Mouse (Mus musculus): ENCODE data around the gene Rasa2. TPM values are rescaled to one million over a fixed set of nuclear protein-coding genes. Genes with fewer than 3 reads are reported as not detected.

The Rasa2 gene
- total RNA-seq, 1 experiment from 2014 or later = 15.5 TPM

DNA sequence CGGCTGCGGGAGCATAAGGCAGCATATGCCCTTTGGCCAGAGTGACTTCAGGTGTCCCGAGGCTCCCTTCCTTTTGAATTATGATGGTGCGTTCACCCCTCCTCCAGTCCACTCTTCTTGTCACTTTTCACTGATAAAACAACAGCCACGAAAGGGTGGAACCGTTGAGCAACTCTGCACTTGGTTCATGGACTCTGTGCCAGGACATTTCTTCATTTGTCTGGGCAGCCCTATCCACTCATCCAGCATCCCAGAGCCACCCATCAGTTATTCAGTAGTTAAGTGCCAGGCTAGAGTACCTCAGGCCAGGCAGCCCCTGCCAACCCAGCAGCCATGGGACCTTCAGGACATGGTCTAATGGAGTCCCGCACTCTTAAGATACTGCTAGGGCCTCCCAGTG is 7.1 kb upstream of the Rasa2 start:
- no peak for DNase-seq

DNA sequence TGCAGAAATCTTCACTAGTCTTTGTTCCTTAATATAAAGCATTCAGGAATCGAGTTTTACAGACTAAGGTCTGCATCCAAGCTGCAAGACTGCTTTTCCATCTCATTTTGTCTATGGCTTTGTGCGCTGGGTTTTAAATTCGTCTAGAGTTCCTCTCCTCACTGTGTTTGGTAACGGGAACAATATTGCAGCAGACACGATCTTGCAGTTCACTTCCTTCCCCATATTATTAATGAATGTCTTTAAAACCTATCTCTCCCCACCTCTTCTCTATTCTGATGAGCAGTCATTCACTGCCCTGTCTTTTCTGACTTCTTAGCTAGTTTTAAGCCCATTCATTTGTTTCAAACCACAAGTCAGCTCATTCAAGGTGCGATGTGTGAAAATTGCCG is 5.7 kb upstream of the Rasa2 start:
- no peak for DNase-seq

DNA sequence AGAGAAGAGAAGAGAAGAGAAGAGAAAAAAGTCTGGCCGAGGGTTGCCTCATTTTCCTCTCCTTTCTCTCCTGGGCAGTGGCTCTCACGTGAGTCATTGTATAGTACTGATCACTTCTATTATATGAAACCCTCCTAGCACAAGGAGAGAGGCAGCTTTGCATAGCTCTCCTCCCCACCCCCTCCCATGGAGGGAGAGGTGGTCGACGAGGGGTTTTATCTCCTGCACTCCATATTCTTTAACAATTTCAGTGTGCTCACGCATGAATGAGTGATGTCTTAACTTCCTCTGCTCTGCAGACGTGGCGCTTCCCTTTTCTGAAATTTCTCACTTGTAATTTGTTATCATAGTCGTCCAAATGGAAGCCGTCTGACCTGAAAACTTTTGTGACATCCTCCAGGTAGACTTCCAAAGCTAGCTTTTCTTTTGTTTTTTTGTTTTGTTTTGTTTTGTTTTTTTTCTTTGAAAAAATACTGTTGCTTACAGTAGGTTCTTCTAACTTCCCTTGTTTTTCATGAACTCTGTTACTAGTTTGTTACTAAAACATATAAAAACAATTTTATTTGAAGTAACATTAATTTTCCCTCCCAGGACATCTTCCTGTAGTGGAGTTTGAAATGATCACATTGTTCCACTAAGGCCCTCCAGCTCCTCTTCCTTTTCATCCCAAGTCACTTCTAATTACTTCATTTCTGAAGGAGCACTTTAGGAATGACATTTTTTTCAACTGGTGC is 5.2 kb upstream of the Rasa2 start:
- no peak for DNase-seq

DNA sequence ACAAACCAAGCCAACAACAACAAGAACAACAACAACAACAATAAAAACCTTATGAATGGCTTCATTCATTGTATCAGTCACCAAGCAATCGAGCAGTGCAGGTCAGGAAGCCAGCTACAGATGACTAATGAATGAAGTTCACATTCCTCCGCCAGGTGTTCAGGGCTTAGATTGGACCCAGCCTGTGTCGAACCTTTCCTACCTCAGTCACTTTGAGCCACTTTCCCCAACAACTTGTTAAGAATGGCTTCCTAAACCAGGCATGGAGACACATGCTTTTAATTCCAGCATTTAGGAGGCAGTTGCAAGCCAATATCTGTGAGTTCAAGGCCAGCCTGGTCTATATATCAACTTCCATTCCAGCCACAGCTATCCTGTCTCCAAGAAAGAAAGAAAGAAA is 4.5 kb upstream of the Rasa2 start:
- no peak for DNase-seq

DNA sequence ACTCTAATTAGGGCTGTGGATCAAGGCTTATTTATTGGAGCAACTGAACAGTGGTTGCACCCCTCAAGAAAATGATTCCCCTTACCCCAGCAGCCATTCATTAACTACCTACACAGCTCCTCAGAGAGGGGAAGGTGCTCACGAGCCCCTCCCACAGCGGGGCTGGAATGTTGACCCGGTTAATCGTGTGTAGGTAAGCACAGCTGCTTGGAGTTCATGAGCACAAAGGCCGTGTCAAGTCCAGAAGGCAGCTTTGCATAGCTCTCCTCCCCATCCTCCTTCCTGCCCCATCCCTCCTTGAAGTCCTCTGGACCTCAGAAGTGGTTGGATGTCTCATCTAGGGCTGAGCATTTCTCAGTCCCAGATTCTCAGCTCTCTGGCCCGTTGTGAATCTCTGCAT is 3.8 kb upstream of the Rasa2 start:
- DNase-seq = no peak

DNA sequence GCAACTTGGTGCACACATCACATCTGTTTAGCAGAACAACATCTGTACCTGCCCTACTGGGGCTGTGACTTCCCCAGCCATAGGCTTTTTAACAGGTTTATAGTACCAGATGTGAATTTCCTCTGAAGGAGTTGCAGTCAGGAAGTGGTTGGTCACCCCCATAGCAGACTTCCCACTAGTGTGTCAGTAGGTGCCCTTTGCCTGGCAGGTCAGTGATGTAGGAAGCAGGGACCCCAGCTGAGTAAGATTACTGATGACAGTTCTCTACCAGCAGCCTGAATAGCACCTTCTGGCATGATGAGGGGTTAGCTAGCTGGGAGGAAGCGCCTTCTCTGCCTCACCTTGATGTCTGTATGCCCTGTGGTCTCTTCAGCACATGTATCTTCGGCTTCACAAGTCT is 2.4 kb upstream of the Rasa2 start:
- no peak for DNase-seq

DNA sequence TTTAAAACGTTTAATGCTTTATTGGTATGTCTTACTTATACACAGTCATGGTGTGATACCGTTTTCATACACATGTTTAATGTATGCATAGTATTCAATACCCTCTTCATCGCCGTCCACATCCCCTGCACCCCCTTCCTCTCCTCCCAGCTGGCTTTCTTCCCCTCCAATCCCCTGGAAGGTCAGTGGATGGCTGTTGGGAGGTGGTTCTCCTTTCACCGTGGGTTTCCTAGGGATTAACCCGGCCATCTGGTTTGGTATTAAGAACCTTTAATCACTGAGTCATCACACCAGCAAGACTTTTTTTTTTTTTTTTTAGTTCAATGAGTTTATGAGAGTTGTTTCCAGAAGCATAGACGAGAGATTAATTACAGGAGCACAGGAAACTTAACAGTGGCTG is 1.3 kb upstream of the Rasa2 start:
- DNase-seq = no peak

DNA sequence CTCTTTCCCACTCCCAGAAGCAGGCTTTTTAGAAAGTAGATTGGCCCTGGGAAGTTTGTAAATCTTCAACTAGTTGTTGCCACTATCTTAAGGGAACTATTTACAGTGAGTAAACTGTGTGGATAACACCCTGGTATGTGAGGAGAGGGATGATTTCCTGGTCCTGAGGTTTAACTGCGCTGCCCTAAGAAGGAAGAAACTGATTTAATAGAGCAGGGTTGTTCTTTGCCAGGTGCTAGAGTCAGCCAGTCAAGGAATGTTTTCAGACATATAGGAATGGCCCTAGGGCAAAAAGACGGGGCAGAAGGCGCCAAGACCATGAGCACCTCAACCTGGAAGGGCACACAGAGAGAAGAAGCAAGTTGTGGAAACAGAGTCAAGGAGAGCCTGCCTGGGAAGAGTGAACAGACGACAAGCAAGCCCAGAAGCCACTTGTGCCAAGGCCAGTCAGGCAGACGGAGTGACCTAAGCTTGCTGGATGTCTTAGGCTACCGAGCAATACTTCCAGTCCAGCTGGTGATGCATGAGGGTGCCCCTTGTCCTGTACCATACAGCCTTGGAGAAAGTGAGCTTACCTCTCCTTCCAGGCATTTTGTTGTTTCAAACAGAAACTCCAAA is 765 bp upstream of the Rasa2 start:
- DNase-seq = no peak

DNA sequence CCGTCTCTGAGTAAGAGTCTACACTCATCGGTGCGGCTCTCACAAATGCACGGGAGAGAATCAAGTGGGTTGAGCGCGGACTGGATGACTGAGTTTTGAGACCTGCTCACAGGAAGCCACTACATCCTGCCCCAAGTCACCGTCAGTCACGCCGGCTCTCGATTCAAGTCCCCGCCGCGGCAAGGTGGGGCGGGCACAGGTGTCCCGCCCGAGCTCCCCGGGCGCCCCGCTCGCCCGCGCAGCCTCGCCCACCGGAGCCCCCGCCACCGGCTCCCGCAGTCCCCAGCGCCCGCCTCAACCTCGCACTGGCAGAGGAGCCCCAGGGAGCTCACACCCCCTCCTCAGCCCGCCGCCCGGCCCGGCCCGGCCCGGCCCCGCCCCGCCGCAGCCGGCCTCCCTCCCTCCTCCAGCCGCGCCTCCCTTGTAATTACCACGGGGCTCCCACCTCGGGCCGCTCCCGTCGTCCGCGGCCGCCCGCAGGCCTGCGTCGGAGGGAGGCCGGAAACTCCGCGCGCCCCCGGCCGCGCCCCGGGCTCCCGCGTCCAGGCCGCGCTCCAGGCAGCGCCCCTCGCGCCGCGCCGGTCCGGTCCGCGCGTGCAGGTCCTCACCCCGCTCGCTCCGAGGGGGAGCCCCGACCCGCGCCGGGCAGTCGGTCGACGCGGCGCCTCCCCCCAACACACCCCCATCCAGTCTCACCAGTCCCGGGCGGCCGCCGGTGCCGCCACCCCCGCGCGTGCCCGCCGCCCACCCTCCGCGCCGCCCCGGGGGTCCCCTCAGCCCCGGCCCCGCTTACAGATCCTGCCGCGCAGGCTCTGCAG is 637 bp downstream of the Rasa2 start:
- DNase-seq = peak; percentile 70

DNA sequence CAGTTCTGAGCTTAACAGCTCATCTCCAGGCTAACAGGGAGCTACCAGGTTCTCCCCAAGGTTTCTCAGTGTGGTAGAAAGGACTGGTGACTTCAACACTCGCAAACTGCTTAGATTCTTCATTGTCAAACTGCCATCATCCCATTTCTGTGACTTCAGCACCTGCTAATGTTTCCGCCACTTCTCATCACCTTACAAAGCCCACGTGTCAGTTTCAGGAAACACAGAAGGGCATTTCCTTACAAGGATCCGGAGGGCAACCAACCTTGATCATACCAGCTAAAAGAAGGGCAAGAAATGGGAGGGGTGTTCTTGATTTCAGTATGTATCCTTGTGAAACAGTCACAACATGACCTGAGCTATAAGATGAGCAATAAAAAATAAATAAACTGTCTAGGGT is 2.3 kb downstream of the Rasa2 start:
- no peak for DNase-seq

DNA sequence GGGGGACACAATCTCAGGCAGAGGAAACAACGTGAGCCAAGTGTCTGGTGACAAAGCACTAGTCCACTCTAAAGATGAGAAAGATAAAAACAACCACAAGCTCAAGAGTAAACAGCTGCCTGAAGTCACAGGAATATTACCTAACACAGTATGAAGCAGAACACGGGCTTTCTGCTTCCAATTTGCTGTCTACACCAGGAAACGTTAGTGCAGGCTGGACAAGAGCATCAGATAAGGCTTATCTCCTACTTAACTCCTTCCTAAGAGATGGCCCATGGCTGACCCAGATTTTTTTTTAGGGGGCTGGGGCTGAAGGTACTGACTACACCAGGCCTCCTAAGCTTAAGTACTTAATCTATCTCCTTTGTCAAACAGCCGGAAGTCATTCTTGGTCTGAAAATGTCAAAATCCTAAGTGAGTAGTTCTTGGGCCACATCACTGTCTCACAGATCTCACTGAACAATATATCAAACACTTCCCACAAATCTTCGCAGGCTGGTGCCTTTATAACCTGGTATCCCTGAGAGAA is 3.8 kb downstream of the Rasa2 start:
- DNase-seq = no peak

DNA sequence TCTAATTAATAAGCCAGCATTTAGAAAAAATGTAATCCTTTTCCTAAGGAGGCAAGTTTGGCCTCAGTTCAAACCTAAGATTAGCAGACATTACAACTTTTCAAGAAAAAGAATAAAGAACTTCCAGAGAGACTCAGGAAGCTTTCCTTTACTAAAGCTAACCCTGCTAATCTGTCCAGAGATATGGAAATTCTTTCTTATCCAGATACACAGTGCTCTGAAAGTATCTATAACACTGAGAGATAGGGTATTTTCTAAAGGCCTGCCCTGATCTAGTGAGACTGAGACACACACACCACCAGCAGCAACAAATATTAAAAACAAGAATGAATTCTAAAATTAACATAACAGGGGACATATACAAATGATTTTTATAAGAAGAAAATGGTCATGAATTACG is 4.4 kb downstream of the Rasa2 start:
- DNase-seq = no peak

DNA sequence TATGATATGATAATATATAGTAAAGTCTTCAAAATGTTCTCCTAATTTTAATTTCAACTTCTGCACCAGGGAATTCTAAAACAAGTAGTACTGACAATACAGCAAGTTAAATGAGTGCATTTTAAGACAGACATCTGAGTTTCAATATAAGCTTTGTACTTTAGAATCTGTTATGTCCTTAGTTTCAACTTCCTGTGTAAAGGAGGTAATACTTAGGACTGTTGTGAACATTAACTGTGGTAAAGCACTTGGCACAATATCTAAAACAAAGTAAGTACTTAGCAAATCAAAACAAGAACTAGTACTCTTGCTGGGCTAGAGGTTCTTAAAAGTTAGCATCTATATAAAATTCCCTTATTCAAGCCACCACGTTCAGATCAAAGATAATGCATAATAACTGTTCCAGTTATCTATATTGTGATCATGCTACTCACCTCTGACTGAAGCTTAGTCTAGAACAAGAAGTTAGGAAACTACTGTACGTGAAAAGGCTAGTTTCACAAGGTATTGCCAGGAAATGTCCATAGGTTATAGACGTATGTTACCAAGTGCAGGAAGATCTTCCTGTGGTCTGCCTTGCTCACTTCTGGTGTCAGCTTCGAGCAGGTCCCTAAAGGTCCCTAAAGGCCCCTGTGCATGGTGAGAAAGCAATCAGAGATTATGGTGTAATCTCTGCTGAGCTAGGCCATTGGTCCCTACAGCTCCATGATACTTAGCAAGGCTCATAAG is 12.8 kb downstream of the Rasa2 start:
- DNase-seq = no peak

DNA sequence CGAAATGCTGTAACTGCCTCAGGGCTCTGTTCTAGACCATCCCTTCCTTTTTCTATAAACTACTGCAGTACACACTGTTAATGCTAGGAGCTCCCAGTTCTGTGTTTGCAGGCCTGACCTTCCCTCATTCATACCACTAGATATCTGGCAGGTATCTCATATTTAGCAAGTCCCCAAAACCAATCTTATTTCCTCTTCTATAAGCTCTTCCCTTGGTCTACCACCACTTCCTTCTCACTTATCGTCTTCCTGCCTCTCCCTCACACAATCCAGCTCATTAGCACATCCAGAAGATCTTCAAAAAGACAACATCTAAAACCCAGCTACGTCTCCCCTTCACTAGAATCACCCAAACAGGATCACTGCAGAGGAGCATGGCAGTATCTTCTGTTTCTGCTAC is 19.1 kb downstream of the Rasa2 start:
- no peak for DNase-seq

DNA sequence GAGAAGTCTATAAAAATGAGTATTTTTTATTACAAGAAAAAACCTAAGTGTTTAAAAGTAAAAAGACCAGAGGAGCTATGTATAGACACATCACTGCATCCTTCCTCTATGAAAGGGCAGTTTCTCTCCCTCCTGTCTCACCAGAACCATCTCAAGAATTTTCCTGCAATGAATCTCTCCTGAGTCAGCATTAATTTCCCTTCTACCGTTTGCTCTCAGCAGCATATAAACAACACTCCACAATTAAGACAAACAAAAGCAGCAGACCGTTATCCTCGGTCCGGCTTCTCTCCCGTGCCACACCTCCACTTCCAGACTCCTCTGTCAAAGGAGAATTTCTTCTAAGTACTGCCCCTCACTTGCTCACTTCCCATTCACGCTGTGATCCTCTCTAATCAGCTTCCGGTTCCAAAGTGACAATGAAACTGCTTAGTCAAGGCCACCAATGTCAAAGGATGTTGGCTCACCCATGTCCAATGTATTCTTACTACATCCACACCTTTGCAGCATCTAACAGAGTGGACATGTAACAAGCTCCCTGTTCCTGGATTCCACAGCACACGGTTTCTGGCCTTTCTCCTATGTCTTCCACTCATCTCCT is 19.6 kb downstream of the Rasa2 start:
- DNase-seq = no peak

DNA sequence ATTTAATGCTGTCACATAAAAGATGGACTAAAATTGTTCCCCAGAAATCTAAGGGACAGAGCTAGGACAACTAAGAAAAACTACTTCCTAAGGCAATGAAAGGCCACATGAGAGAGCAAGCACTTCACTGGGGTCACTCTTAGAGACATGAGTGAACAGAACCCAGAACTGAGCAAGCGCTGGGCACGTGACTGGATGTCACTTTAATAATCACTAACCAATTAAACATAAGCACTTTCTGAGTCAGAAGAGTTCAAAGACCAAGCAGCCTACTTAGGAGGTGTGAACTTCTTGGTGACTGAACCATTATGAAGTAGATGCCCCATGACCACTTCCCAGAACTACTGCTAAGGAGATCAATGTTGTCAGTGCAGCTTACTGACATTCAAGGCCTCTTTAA is 20.6 kb downstream of the Rasa2 start:
- no peak for DNase-seq

DNA sequence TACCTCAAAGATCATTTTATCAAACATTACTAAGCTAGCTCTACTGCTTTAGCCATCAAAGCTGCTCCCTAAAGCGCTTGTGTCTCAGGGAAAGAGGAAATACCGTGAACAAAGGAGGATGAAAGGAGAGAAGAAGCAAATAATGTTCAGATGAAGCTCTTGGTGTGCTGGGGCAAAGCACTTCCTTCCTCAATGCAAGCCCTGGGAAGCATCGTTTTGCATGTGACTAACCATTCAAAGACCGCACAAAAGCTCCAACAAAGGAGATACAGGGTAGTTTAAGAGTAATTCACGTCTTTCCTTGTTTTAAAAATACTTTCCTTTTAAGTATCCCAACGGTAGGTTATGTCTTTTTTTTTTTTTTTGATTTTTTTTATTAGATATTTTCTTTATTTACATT is 28.0 kb downstream of the Rasa2 start:
- no peak for DNase-seq

DNA sequence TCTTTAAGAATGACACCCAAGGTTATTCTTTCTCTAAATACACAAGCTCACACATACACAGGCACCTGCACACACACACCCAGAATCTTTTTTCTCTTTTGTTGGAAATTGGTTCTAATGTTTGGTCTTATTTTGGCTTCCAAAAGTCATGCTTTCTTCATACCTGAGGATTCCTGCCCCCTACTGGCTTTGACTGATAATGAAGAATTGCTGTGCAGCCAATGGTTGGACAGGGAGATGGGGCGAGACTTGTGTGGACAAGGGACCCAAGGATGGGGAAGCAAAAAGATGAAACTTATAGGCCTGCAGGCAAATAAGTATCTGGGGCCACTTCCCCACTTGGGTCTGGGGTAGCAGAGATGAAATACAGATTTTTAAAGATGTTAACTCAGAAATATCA is 33.5 kb downstream of the Rasa2 start:
- DNase-seq = no peak

DNA sequence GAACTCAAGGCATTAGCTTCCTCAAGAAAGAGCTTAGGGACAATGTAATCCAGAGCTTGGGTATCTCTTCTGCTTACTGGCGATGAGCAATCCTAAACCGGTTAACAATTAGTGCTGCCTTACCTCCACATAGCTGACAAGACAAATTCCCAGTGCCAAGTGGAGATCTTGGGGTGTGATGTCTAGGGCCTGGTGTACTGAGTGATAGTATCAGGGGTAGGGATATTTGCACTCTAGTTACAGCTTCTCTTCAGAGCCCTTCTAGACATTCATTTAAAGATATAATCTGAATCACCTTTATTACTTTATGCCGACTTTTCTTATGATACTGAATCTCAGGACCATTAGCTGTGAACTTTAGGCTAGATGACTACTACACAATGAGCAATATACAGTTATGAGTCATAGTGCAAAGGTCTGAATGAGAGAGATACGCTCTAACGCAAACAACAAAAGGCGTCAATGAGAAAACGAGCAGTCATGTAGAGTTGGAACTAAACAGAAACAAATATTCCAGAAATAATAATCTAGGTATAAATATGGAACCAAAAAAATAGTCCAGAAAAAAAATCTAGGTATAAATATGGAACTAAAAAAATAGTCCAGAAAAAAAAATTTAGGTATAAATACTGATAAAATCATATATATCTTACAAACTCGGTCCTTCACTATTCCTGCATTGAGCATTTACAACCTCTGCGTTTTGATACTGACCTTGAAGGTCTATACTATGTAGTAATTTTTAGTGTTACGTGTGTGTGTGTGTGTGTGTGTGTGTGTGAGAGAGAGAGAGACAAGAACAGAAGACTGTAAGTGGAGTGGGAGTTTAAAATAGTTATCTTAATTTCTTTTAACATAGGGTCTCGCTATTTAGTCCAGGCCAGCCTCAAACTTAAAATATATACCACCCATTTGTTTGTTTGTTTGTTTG is 38.5 kb downstream of the Rasa2 start:
- no peak for DNase-seq

DNA sequence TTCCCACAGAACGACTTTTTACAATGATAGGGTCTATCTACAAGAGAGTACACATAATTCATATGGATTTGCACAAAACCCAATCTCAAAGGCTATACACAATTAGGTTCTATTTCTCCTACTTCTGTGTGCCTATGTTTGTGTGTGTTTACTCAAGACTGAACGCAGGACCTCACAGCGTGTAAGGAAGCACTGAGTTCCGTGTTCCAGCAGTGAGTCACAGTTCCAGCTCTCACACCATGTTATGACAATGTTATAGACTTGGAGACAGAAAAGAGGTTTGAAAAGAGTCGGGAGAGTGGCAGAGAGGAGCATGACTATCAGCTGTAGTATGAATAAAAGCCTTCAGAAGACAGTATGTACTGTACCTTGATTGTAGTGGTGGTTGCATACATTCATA is 42.1 kb downstream of the Rasa2 start:
- no peak for DNase-seq

DNA sequence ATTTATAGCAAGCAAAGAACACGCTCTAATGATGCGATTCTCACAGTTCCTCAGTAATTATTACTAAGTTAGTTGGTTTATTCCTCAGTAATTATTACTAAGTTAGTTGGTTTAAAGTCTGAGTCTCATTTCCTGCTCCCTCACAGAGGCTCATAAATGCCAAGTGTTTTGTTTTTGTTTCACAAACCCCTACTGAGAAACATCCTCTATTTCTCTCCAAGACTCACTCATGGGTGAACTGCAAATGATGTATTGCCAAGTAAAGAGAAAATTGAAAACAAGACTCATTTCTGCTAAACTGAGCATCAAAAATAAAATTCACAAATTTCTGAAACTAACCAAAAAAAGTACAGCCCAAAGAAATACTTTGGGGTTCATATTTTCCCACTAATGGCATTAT is 47.9 kb downstream of the Rasa2 start:
- no peak for DNase-seq

Measured in adrenal gland, postnatal 25 days (tissue).